Mouse (Mus musculus): Measurements from ENCODE around the gene Pdzd3. TPM values are rescaled to one million over a fixed set of nuclear protein-coding genes. Genes with fewer than 3 reads are reported as not detected.

Gene Pdzd3
- polyA plus RNA-seq, 1 experiment from 2014 or later, result 0.13 TPM

DNA sequence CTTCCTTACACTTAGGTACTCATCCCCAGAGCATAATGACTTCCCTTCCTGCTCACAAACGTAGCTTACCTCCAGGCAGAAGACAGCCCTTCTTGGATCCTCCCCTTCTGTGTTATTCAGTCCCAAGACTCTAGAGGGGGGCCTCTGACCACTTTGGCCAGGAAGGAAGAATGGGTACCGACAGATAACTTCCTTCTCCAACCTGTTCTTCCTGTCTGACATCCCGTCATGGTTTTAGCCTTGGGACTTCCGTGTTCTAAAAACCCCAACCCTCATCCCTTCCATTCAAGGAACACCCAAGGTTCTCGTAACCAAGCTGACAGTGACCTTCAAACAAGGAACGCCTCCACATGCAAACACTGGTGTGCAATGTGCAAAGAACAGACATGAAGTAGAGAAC lies 17.2 kb upstream of the Pdzd3 start, which contains the start of gene Nlrx1:
Nlrx1 (minus strand) TSS at position 168 of the 400 bp plus-strand sequence.
- 0 out of 2 replicates have a peak, but pooled peaks cover 2% of the 10 kb centered on the region for H3K4me1 ChIP-seq (replicated peaks; ENCODE audit: control insufficient read depth, insufficient read depth)
- TF ChIP-seq CTCF (IDR thresholded peaks at IDR 0.05; ENCODE audit: low read depth) (no peak), EP300 (optimal IDR thresholded peaks at IDR 0.05) (no peak)
- DNase-seq (ENCODE audit: low spot score), result no peak
- WGBS, result 45% methylated on average over 6 of the region's 6 CpGs
- H3K27ac ChIP-seq (replicated peaks), result peak within 1 kb of the TSS; percentile 97
- peak within 1 kb of the TSS; percentile 56 for H3K4me3 ChIP-seq (ENCODE audit: low read depth, low read length)
- no peaks in the 10 kb centered on the region for H3K9me3 ChIP-seq (ENCODE audit: control insufficient read depth, low read length)
- no peaks in the 10 kb centered on the region for H3K36me3 ChIP-seq (ENCODE audit: control insufficient read depth, insufficient read depth, low read length)
- peak; percentile 27; the same call in 1 of the 2 replicates for ATAC-seq (ENCODE audit: low FRiP score, low TSS enrichment)
- peak within 1 kb of the TSS; percentile 94 for H3K9ac ChIP-seq (ENCODE audit: low read length)
- H3K4me2 ChIP-seq (replicated peaks; ENCODE audit: low read depth), result peak within 1 kb of the TSS; percentile 85
- H3K27me3 ChIP-seq (ENCODE audit: control insufficient read depth, insufficient read depth, low read length), result no peaks in the 10 kb centered on the region

DNA sequence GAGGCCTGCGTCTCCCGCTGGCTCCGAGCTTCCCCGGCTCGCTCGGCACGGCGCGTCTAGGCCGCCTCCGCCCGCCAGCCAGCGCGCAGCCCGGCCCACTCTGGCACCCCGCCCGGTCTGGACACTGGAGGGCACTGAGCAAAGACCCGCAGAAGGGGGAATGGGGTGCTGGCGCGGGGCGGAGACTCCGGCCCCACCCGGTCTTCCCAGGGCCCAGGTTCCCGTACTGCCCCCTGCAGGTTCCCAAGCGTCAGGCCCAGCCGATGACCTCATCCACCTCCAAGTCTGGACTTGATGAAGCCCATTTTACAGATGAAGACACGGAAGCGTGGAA lies 16.7 kb upstream of the Pdzd3 start:
- 5% methylated on average over 28 of the region's 28 CpGs for WGBS
- H3K36me3 ChIP-seq (ENCODE audit: control insufficient read depth, insufficient read depth, low read length), result no peaks in the 10 kb centered on the region
- H3K27me3 ChIP-seq (ENCODE audit: control insufficient read depth, insufficient read depth, low read length), result no peaks in the 10 kb centered on the region
- H3K9ac ChIP-seq (ENCODE audit: low read length), result peak overlapping the region; percentile 94
- no peaks in the 10 kb centered on the region for H3K9me3 ChIP-seq (ENCODE audit: control insufficient read depth, low read length)
- peak overlapping the region; percentile 56 for H3K4me3 ChIP-seq (ENCODE audit: low read depth, low read length)
- peak overlapping the region; percentile 85 for H3K4me2 ChIP-seq (replicated peaks; ENCODE audit: low read depth)
- H3K27ac ChIP-seq (replicated peaks), result peak overlapping the region; percentile 97
- TF ChIP-seq CTCF (IDR thresholded peaks at IDR 0.05; ENCODE audit: low read depth) (peak; percentile 79), EP300 (optimal IDR thresholded peaks at IDR 0.05) (no peak)
- H3K4me1 ChIP-seq (replicated peaks; ENCODE audit: control insufficient read depth, insufficient read depth), result 0 out of 2 replicates have a peak, but pooled peaks cover 2% of the 10 kb centered on the region
- peak; percentile 93 for ATAC-seq (ENCODE audit: low FRiP score, low TSS enrichment)
- DNase-seq (ENCODE audit: low spot score), result peak; percentile 93

DNA sequence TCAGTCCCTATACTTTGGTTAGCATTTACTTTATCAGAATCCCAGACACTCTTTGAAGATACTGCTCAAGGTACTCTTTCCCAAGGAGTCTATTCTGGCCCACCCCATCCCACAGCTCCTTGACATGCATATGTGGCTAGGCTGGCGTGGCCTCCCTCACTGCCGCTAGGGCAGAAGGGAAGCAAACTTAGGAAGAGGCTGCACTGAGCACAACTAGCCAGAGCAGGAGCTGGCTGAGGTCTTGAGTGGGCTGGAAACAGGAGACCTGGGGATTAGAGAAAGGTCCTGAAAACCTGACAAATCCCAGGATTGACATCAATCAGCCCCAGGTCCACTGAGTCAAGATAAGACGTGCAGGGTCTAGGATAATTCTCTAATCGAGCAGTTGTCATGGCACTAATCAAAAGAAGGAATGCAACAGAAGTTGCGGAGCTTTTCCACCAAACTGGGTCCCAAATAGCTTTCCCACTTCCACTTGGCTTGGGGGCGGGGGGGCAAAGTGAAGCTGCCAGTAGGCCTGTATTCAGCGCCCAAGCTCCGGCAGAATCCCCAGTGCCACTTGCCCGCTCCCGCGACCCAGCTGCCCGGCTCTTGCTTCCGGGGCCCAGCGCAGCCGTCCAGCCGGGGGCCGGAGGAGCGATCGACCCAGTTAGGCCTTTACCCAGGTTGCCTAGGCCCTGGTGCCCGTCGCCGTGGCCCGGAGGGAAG lies 16.2 kb upstream of the Pdzd3 start:
- ATAC-seq (ENCODE audit: low FRiP score, low TSS enrichment) (peak; percentile 19), DNase-seq (ENCODE audit: low spot score) (no peak)
- TF ChIP-seq EP300 (optimal IDR thresholded peaks at IDR 0.05), result no peak
- peak; percentile 47 for TF ChIP-seq CTCF (IDR thresholded peaks at IDR 0.05; ENCODE audit: low read depth)
- peak overlapping the region; percentile 94 for H3K9ac ChIP-seq (ENCODE audit: low read length)
- H3K27me3 ChIP-seq (ENCODE audit: control insufficient read depth, insufficient read depth, low read length), result no peaks in the 10 kb centered on the region
- H3K36me3 ChIP-seq (ENCODE audit: control insufficient read depth, insufficient read depth, low read length), result no peaks in the 10 kb centered on the region
- H3K4me1 ChIP-seq (replicated peaks; ENCODE audit: control insufficient read depth, insufficient read depth), result 0 out of 2 replicates have a peak, but pooled peaks cover 2% of the 10 kb centered on the region
- no peaks in the 10 kb centered on the region for H3K9me3 ChIP-seq (ENCODE audit: control insufficient read depth, low read length)
- WGBS, result 6% methylated on average over 23 of the region's 23 CpGs
- peak overlapping the region; percentile 85 for H3K4me2 ChIP-seq (replicated peaks; ENCODE audit: low read depth)
- H3K27ac ChIP-seq (replicated peaks), result peak overlapping the region; percentile 97
- peak overlapping the region; percentile 56 for H3K4me3 ChIP-seq (ENCODE audit: low read depth, low read length)

DNA sequence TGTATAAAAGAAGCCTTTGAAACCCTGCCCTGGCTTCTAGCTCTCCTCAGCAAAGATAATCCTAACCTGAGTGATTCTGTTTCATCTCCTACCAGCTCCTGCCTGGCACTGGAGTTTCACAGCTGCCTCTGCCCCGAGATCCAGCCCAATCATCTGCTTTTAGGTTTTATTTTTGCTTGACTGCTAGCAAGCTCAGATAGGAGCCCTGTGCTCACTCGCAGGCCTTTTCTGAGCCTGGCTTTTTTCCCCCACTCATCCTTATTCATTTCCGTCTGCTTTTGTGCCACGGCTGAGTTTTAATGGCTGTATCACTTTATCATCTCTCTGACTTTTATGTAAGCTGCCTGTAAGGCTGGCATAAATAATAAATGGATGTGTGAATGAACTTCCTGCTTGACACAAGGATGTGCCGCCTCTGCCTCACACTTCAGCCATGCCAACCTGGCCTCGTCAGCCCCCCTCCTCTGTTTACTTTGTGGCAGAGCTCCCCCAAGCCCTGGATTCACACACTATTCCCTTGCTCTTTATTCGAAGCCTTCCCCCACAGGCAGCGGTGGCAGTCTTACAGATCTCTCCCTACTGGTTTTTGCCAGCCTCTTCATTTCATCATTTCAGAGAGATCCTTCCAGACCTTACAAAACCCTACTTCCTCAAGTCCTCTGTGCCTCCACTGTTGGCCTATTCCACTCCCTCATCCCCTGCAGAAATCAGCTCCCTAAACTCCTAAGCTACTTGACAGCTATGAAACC lies 15.4 kb upstream of the Pdzd3 start:
- TF ChIP-seq EP300 (optimal IDR thresholded peaks at IDR 0.05), result no peak
- TF ChIP-seq CTCF (IDR thresholded peaks at IDR 0.05; ENCODE audit: low read depth), result no peak
- ATAC-seq (ENCODE audit: low FRiP score, low TSS enrichment) (no peak), DNase-seq (ENCODE audit: low spot score) (no peak)
- H3K9me3 ChIP-seq (ENCODE audit: control insufficient read depth, low read length), result no peaks in the 10 kb centered on the region
- peak overlapping the region; percentile 97 for H3K27ac ChIP-seq (replicated peaks)
- no peaks in the 10 kb centered on the region for H3K36me3 ChIP-seq (ENCODE audit: control insufficient read depth, insufficient read depth, low read length)
- WGBS, result 38% methylated on average over 8 of the region's 8 CpGs
- H3K27me3 ChIP-seq (ENCODE audit: control insufficient read depth, insufficient read depth, low read length), result no peaks in the 10 kb centered on the region
- peak overlapping the region; percentile 85 for H3K4me2 ChIP-seq (replicated peaks; ENCODE audit: low read depth)
- peak overlapping the region; percentile 94; the same call in 1 of the 2 replicates for H3K9ac ChIP-seq (ENCODE audit: low read length)
- 0 out of 2 replicates have a peak, but pooled peaks cover 2% of the 10 kb centered on the region for H3K4me1 ChIP-seq (replicated peaks; ENCODE audit: control insufficient read depth, insufficient read depth)
- H3K4me3 ChIP-seq (ENCODE audit: low read depth, low read length), result peak overlapping the region; percentile 56

DNA sequence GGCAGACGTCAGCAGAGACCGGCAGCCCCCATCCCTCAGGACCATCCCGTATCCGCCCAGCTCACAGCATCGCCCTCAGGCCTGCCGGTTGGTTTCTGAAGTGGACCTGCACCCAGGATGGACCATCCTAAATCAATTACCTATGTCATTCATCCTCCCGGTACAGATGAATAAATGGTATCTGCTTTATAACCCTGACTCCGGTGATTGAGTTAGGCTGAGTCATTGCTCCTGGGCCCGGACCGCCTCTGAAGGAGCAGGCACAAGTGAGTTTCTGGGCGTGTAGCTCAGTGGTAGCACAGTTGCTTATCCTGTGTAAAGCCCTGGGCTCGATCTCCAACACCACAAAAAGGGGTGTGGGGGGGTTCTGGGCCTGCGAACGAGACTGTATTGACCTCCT lies 10.1 kb upstream of the Pdzd3 start:
- H3K4me2 ChIP-seq (replicated peaks; ENCODE audit: low read depth), result no peak overlapping the region
- H3K36me3 ChIP-seq (ENCODE audit: control insufficient read depth, insufficient read depth, low read length), result no peaks in the 10 kb centered on the region
- H3K9ac ChIP-seq (ENCODE audit: low read length), result no peak overlapping the region
- H3K9me3 ChIP-seq (ENCODE audit: control insufficient read depth, low read length), result no peaks in the 10 kb centered on the region
- no peak overlapping the region; the same call in 1 of the 2 replicates for H3K27ac ChIP-seq (replicated peaks)
- no peaks in the 10 kb centered on the region for H3K27me3 ChIP-seq (ENCODE audit: control insufficient read depth, insufficient read depth, low read length)
- H3K4me3 ChIP-seq (ENCODE audit: low read depth, low read length), result no peak overlapping the region
- no peaks in the 10 kb centered on the region for H3K4me1 ChIP-seq (replicated peaks; ENCODE audit: control insufficient read depth, insufficient read depth)
- ATAC-seq (ENCODE audit: low FRiP score, low TSS enrichment) (no peak), DNase-seq (ENCODE audit: low spot score) (no peak)
- TF ChIP-seq EP300 (optimal IDR thresholded peaks at IDR 0.05) (no peak), CTCF (IDR thresholded peaks at IDR 0.05; ENCODE audit: low read depth) (no peak)
- 73% methylated on average over 14 of the region's 14 CpGs for WGBS
